Mouse (Mus musculus): ENCODE results near the gene Ppp1r13b. TPM values are rescaled to one million over a fixed set of nuclear protein-coding genes. Genes with fewer than 3 reads are reported as not detected.

Gene Ppp1r13b
- polyA plus RNA-seq, 1 experiment, result 12.6 TPM

DNA sequence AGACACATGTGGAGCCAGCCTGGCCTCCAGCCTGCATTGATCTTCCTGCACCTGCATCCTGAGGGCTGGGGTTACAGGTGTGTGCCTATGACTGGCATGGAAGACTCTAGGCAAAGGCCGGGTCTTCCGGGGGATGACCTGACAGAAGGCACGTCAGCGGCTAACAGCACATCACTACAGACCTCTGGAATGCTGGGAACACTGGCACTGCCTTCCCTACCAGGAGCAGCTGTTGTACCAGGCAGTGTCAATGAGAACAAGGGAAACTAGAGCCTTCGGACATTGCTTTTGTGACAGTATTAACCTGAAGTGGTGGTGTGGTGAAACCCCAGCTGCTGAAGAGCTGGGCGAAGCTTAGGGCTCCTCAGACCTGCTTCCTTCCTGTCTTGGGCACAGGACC is 99.1 kb downstream of the Ppp1r13b start:
- Histone ChIP-seq H3K27ac (ENCODE audit: insufficient read depth, low read depth, low read length) (no peak overlapping the region), H3K4me1 (ENCODE audit: control insufficient read depth, insufficient read depth, low read length) (peaks cover 17% of the 10 kb centered on the region)
- TF ChIP-seq CTCF (IDR thresholded peaks at IDR 0.05; ENCODE audit: low read depth, low read length) (no peak), POLR2A (IDR thresholded peaks at IDR 0.05; ENCODE audit: borderline replicate concordance, low read depth, low read length) (no peak)

DNA sequence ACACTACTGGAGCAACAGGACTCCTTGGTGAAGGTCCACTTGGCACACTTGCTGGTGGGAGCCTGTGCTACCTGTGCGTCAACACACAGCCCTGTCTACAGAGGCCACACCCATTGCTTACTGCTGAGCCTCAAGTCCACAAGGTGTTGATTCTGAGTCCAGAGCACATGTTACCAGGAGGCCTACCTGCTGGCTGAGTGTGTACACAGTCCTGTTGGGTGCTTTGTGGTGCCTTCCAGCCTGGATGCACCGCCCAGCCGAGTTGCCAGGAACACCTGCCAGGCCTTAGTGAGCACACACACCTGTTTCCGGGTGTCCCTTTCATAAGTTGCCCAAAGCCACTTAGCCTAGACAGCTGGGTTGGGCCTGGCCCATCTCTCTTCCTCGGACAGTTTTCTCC is 104.4 kb downstream of the Ppp1r13b start:
- no peak overlapping the region for H3K4me3 ChIP-seq (ENCODE audit: insufficient read depth, low read length)
- TF ChIP-seq POLR2A (IDR thresholded peaks at IDR 0.05; ENCODE audit: borderline replicate concordance, low read depth, low read length) (no peak), CTCF (IDR thresholded peaks at IDR 0.05; ENCODE audit: low read depth, low read length) (no peak)
- no peaks in the 10 kb centered on the region for H3K4me1 ChIP-seq (ENCODE audit: control insufficient read depth, insufficient read depth, low read length)

More for the DNA sequence above, 99.1 kb downstream of the Ppp1r13b start:
- no peak overlapping the region for H3K4me3 ChIP-seq (ENCODE audit: insufficient read depth, low read length)

DNA sequence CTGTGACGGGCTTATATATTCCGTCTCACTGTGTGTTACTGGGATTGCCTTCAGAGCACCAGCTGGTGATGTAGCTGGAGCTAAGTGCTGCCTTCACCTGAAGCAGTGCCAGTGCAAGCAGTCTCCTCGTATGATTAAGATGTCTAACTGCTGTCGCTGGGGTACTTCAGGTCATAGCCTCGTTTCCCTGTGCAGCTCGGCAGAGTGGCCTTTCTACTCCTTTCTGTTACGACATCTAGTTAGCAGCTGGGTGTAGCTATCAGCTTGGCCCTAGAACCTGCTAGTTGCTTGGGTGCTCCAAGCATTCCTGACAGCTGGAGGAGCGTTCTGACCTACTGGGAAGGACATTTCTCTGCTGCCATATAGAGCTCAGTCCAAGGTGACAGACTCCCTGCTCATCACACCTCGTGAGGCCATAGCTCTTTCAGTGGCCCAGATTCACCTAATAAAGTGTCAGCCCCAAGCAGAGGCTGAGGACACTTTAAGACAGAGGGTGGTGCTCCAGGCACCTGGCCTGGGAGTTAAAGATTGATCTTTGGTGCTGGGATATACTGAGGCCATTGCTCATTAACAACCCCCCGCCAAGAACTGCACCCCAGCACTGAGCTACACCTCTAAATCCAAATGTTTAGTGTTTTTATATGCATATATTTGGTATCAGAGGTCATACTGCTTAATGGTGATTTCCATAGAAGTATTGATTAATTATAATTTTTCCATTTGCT is 107.3 kb downstream of the Ppp1r13b start:
- Histone ChIP-seq H3K4me1 (ENCODE audit: control insufficient read depth, insufficient read depth, low read length) (no peaks in the 10 kb centered on the region), H3K27ac (ENCODE audit: insufficient read depth, low read depth, low read length) (no peak overlapping the region), H3K4me3 (ENCODE audit: insufficient read depth, low read length) (no peak overlapping the region)
- TF ChIP-seq CTCF (IDR thresholded peaks at IDR 0.05; ENCODE audit: low read depth, low read length) (no peak), POLR2A (IDR thresholded peaks at IDR 0.05; ENCODE audit: borderline replicate concordance, low read depth, low read length) (no peak)

More for the DNA sequence above, 104.4 kb downstream of the Ppp1r13b start:
- H3K27ac ChIP-seq (ENCODE audit: insufficient read depth, low read depth, low read length), result no peak overlapping the region

DNA sequence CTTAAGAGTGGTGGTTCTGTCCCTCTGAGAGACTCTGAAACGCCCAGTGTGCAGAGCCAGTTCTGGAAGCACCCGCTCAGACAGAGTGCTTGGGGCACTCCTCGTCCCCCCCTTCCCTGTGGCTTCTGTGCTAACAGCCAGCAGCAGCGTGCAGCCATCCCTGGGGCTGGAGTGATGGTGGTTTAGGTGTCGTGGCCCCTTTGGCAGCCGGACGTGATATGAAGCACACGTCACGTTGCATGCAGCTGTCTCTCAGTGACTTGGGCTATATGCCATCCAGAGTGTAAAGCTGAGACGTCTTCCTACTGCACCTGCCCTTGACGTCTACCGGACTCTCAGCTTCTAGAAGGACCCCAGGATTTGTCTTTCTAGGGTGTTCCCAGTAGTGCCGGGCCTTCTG is 109.4 kb downstream of the Ppp1r13b start:
- TF ChIP-seq CTCF (IDR thresholded peaks at IDR 0.05; ENCODE audit: low read depth, low read length) (no peak), POLR2A (IDR thresholded peaks at IDR 0.05; ENCODE audit: borderline replicate concordance, low read depth, low read length) (no peak)
- no peak overlapping the region for H3K27ac ChIP-seq (ENCODE audit: insufficient read depth, low read depth, low read length)
- no peak overlapping the region for H3K4me3 ChIP-seq (ENCODE audit: insufficient read depth, low read length)
- H3K4me1 ChIP-seq (ENCODE audit: control insufficient read depth, insufficient read depth, low read length), result no peaks in the 10 kb centered on the region

DNA sequence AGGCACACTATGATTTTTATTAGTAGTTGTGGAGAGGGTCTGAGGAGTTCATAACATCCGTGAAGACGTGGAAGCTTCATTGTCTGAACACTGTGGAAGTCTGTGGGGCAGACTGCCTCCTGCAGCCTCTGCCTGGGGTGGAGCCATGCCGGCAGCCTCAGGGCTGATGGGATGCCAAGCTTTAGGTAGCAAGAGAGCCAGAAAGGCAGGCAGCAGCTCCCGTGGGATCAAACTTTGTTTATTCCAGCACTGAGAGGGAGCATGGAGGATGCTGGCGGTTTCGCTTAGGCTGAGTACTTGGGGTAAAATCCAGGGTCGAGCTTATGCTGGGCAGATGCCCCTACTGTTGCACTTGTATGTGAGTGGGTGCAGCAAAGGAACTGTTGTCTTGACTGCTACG is 110.7 kb downstream of the Ppp1r13b start:
- no peak overlapping the region for H3K4me3 ChIP-seq (ENCODE audit: insufficient read depth, low read length)
- no peaks in the 10 kb centered on the region for H3K4me1 ChIP-seq (ENCODE audit: control insufficient read depth, insufficient read depth, low read length)
- no peak overlapping the region for H3K27ac ChIP-seq (ENCODE audit: insufficient read depth, low read depth, low read length)
- no peak for TF ChIP-seq POLR2A (IDR thresholded peaks at IDR 0.05; ENCODE audit: borderline replicate concordance, low read depth, low read length)
- TF ChIP-seq CTCF (IDR thresholded peaks at IDR 0.05; ENCODE audit: low read depth, low read length), result no peak

DNA sequence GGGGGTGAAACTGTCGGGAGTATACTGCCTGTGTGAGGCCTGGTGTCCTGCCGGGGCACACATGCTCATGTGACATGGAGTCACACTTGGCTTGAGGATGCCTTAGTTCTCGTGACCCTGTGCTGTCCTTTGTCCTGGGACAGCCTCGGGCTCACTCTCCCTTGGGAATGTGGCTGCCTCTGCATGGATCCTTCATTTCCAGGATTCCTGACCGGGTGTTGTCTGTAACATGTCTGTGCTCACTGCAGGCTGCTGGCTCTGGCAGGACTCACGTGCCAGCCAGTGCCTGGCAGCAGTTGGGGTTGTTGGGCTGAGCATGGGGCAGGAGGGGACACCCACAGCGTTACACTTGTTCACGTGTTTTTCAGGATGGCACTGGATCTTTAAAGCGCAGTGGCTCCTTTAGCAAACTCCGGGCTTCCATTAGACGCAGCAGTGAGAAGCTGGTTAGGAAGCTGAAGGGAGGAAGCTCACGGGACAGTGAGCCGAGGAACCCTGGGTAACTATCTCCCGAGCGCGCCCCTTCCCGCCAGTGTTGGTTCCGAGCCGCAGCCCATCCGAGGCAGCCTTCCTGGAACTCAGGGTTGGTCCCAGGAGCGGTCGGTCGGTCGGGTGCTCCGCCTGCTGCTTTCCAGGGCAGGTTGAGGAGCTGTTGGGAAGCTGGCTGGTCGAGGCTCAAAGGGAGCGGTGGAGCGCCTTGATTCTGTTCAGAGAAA is 112.6 kb downstream of the Ppp1r13b start:
- TF ChIP-seq CTCF (IDR thresholded peaks at IDR 0.05; ENCODE audit: low read depth, low read length), result no peak
- TF ChIP-seq POLR2A (IDR thresholded peaks at IDR 0.05; ENCODE audit: borderline replicate concordance, low read depth, low read length), result no peak
- Histone ChIP-seq H3K4me1 (ENCODE audit: control insufficient read depth, insufficient read depth, low read length) (no peaks in the 10 kb centered on the region), H3K27ac (ENCODE audit: insufficient read depth, low read depth, low read length) (no peak overlapping the region), H3K4me3 (ENCODE audit: insufficient read depth, low read length) (no peak overlapping the region)

DNA sequence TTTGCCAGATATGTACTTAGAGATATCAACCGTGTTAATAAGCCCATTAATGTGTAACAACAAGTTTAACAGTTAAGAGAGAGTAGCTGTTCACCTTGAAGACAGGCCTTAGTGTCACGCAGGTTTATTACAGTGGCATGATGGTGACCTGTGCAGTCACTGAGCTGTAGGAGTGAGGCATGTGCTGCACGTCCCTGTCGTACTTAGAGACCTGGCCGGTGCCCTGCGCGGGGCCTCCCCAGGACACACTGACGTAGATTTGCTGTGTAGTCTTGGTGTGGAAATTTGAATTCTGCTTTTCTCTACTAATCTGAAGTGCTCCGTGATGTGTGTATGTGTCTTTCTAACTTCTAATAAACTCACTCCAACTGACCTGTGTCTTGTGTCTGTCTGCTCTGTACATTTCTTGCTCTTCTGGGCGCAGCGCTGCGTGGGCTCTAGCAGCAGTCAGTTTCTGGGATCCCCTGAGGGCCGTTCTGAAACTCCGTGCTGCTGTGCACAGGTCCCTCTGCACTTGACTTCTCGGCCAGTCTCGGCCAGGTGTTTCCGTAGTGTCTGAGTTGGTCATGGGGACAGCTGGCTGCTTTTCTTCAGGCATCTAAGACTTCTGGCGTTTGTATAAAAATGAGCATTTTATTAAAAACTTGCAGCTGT is 113.3 kb downstream of the Ppp1r13b start:
- Histone ChIP-seq H3K4me1 (ENCODE audit: control insufficient read depth, insufficient read depth, low read length) (no peaks in the 10 kb centered on the region), H3K4me3 (ENCODE audit: insufficient read depth, low read length) (no peak overlapping the region), H3K27ac (ENCODE audit: insufficient read depth, low read depth, low read length) (no peak overlapping the region)
- TF ChIP-seq CTCF (IDR thresholded peaks at IDR 0.05; ENCODE audit: low read depth, low read length), result no peak
- no peak for TF ChIP-seq POLR2A (IDR thresholded peaks at IDR 0.05; ENCODE audit: borderline replicate concordance, low read depth, low read length)

DNA sequence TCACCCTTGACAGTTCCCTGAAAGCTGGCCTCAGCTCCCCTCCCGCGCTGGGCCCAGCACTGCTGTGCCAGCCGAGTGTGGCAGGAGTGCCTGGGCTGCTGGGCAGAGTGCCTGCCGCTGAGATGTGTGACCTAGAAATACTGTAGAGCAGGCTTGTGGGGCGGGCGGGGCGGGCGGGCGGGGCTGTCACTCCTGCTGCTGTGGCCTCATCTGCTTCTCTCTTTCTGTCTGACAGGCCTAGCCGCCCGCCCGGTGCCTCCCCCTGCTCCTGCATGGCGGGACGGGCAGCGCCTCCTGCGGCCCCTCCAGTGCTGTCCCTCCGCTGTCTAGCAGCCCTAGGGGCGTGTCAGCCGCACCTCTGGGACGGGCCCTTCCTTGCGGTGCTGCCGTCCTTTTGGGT is 113.8 kb downstream of the Ppp1r13b start:
- TF ChIP-seq CTCF (IDR thresholded peaks at IDR 0.05; ENCODE audit: low read depth, low read length) (no peak), POLR2A (IDR thresholded peaks at IDR 0.05; ENCODE audit: borderline replicate concordance, low read depth, low read length) (no peak)

DNA sequence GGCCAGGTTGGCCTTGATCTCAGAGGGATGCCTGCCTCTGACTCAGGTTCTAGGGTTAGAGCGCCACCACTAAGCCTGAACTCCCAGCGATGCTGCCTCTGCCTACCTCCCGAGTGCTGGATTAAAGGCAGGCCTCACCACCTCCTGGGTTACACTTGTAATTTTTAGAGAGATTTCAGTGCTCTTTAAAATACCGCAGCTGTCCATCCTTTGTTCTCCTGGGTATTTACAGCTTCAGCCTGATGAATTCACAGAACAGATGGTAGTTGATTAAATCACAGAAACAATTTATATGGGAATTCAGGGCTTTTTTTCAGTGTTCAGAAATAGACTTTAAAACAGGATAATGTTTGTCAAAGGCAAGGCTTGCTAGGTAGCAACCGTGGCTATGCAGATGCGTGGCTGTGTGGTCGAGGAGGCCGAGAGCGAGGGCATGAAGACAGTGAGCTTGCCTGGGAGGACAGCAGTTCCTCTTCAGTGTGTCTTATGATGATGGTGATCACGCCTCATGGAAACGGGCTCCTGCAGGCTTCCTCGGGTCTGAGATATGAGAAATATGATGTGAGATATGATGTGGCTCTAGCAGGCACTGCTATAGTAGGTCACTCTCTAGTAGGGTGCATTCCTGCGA is 116.3 kb downstream of the Ppp1r13b start:
- Histone ChIP-seq H3K4me1 (ENCODE audit: control insufficient read depth, insufficient read depth, low read length) (no peaks in the 10 kb centered on the region), H3K4me3 (ENCODE audit: insufficient read depth, low read length) (no peak overlapping the region), H3K27ac (ENCODE audit: insufficient read depth, low read depth, low read length) (no peak overlapping the region)
- TF ChIP-seq POLR2A (IDR thresholded peaks at IDR 0.05; ENCODE audit: borderline replicate concordance, low read depth, low read length) (no peak), CTCF (IDR thresholded peaks at IDR 0.05; ENCODE audit: low read depth, low read length) (no peak)

More for the DNA sequence above, 113.8 kb downstream of the Ppp1r13b start:
- Histone ChIP-seq H3K4me1 (ENCODE audit: control insufficient read depth, insufficient read depth, low read length) (no peaks in the 10 kb centered on the region), H3K27ac (ENCODE audit: insufficient read depth, low read depth, low read length) (no peak overlapping the region), H3K4me3 (ENCODE audit: insufficient read depth, low read length) (no peak overlapping the region)
